Mouse (Mus musculus): ENCODE results near the gene Oosp1. TPM values are rescaled to one million over a fixed set of nuclear protein-coding genes. Genes with fewer than 3 reads are reported as not detected.

Oosp1 gene
- total RNA-seq, 1 experiment = not detected

GRCm38 (mm10) chr19:11649564-11649963 lies 41.4 kb downstream of the Oosp1 start:
- no peak overlapping the region for H3K4me3 ChIP-seq (ENCODE audit: insufficient read depth in 1 of 2, low read depth in 1 of 2, low read length in 2 of 2, poor library complexity in 1 of 2, severe bottlenecking in 1 of 2)
- no peak for DNase-seq (ENCODE audit: low read depth, low spot score)
- in situ Hi-C loops (cut with MboI; ENCODE audit: low sequenced_read_pairs in 2 of 2, unreplicated experiment in 2 of 2) = no loop called here
- TF ChIP-seq ZC3H11A (IDR thresholded peaks at IDR 0.05; ENCODE audit: borderline replicate concordance, low read depth, low read length) = no peak
- TF ChIP-seq ZNF384 (IDR thresholded peaks at IDR 0.05; ENCODE audit: low read depth, low read length) = no peak
- TF ChIP-seq CHD2 (IDR thresholded peaks at IDR 0.05; ENCODE audit: low read depth, low read length) = no peak
- TF ChIP-seq MAFK (IDR thresholded peaks at IDR 0.05; ENCODE audit: insufficient read depth, low read depth, low read length) = no peak
- TF ChIP-seq HCFC1 (IDR thresholded peaks at IDR 0.05; ENCODE audit: borderline replicate concordance, insufficient read depth, low read length) = no peak
- H3K27ac ChIP-seq (ENCODE audit: insufficient read depth, low read depth, low read length, poor library complexity, severe bottlenecking) = no peak overlapping the region
- H3K36me3 ChIP-seq (ENCODE audit: control insufficient read depth, insufficient read depth, low read length, poor library complexity, severe bottlenecking) = no peaks in the 10 kb centered on the region
- no peaks in the 10 kb centered on the region for H3K4me1 ChIP-seq (ENCODE audit: control insufficient read depth in 2 of 2, insufficient read depth in 2 of 2, low read length in 2 of 2, poor library complexity in 1 of 2)
- H3K9me3 ChIP-seq (ENCODE audit: control insufficient read depth, insufficient read depth, low read depth, low read length) = no peaks in the 10 kb centered on the region
- H3K9ac ChIP-seq (ENCODE audit: insufficient read depth, low read depth, low read length, poor library complexity, severe bottlenecking) = no peak overlapping the region

GRCm38 (mm10) chr19:11646166-11646565 lies 44.8 kb downstream of the Oosp1 start:
- H3K9me3 ChIP-seq (ENCODE audit: control insufficient read depth, insufficient read depth, low read depth, low read length) = no peaks in the 10 kb centered on the region
- in situ Hi-C loops (cut with MboI; ENCODE audit: low sequenced_read_pairs in 2 of 2, unreplicated experiment in 2 of 2) = no loop called here
- TF ChIP-seq MAFK (IDR thresholded peaks at IDR 0.05; ENCODE audit: insufficient read depth, low read depth, low read length) (no peak), HCFC1 (IDR thresholded peaks at IDR 0.05; ENCODE audit: borderline replicate concordance, insufficient read depth, low read length) (no peak), ZC3H11A (IDR thresholded peaks at IDR 0.05; ENCODE audit: borderline replicate concordance, low read depth, low read length) (no peak), CHD2 (IDR thresholded peaks at IDR 0.05; ENCODE audit: low read depth, low read length) (no peak), ZNF384 (IDR thresholded peaks at IDR 0.05; ENCODE audit: low read depth, low read length) (no peak)
- H3K9ac ChIP-seq (ENCODE audit: insufficient read depth, low read depth, low read length, poor library complexity, severe bottlenecking) = no peak overlapping the region
- H3K4me1 ChIP-seq (ENCODE audit: control insufficient read depth in 2 of 2, insufficient read depth in 2 of 2, low read length in 2 of 2, poor library complexity in 1 of 2) = no peaks in the 10 kb centered on the region
- no peak for DNase-seq (ENCODE audit: low read depth, low spot score)
- no peak overlapping the region for H3K27ac ChIP-seq (ENCODE audit: insufficient read depth, low read depth, low read length, poor library complexity, severe bottlenecking)
- no peak overlapping the region for H3K4me3 ChIP-seq (ENCODE audit: insufficient read depth in 1 of 2, low read depth in 1 of 2, low read length in 2 of 2, poor library complexity in 1 of 2, severe bottlenecking in 1 of 2)
- H3K36me3 ChIP-seq (ENCODE audit: control insufficient read depth, insufficient read depth, low read length, poor library complexity, severe bottlenecking) = no peaks in the 10 kb centered on the region

GRCm38 (mm10) chr19:11640732-11641131 lies 50.2 kb downstream of the Oosp1 start, which contains the start of gene Ms4a3:
Gene Ms4a3, minus strand, starts transcription at chr19:11640851.
- Histone ChIP-seq H3K4me1 (ENCODE audit: control insufficient read depth in 2 of 2, insufficient read depth in 2 of 2, low read length in 2 of 2, poor library complexity in 1 of 2) (no peaks in the 10 kb centered on the region), H3K9me3 (ENCODE audit: control insufficient read depth, insufficient read depth, low read depth, low read length) (no peaks in the 10 kb centered on the region), H3K4me3 (ENCODE audit: insufficient read depth in 1 of 2, low read depth in 1 of 2, low read length in 2 of 2, poor library complexity in 1 of 2, severe bottlenecking in 1 of 2) (no peak within 1 kb of the TSS), H3K9ac (ENCODE audit: insufficient read depth, low read depth, low read length, poor library complexity, severe bottlenecking) (no peak within 1 kb of the TSS), H3K36me3 (ENCODE audit: control insufficient read depth, insufficient read depth, low read length, poor library complexity, severe bottlenecking) (no peaks in the 10 kb centered on the region), H3K27ac (ENCODE audit: insufficient read depth, low read depth, low read length, poor library complexity, severe bottlenecking) (no peak within 1 kb of the TSS)
- in situ Hi-C loops (cut with MboI; ENCODE audit: low sequenced_read_pairs in 2 of 2, unreplicated experiment in 2 of 2) = no loop called here
- TF ChIP-seq ZC3H11A (IDR thresholded peaks at IDR 0.05; ENCODE audit: borderline replicate concordance, low read depth, low read length) = no peak
- no peak for TF ChIP-seq CHD2 (IDR thresholded peaks at IDR 0.05; ENCODE audit: low read depth, low read length)
- no peak for TF ChIP-seq MAFK (IDR thresholded peaks at IDR 0.05; ENCODE audit: insufficient read depth, low read depth, low read length)
- TF ChIP-seq HCFC1 (IDR thresholded peaks at IDR 0.05; ENCODE audit: borderline replicate concordance, insufficient read depth, low read length) = no peak
- no peak for TF ChIP-seq ZNF384 (IDR thresholded peaks at IDR 0.05; ENCODE audit: low read depth, low read length)
- no peak for DNase-seq (ENCODE audit: low read depth, low spot score)

GRCm38 (mm10) chr19:11639038-11639437 lies 51.9 kb downstream of the Oosp1 start:
- no peak for DNase-seq (ENCODE audit: low read depth, low spot score)
- no peak overlapping the region for H3K4me3 ChIP-seq (ENCODE audit: insufficient read depth in 1 of 2, low read depth in 1 of 2, low read length in 2 of 2, poor library complexity in 1 of 2, severe bottlenecking in 1 of 2)
- no peak overlapping the region for H3K9ac ChIP-seq (ENCODE audit: insufficient read depth, low read depth, low read length, poor library complexity, severe bottlenecking)
- no peak for TF ChIP-seq ZNF384 (IDR thresholded peaks at IDR 0.05; ENCODE audit: low read depth, low read length)
- no peak for TF ChIP-seq HCFC1 (IDR thresholded peaks at IDR 0.05; ENCODE audit: borderline replicate concordance, insufficient read depth, low read length)
- TF ChIP-seq MAFK (IDR thresholded peaks at IDR 0.05; ENCODE audit: insufficient read depth, low read depth, low read length) = no peak
- no peak for TF ChIP-seq CHD2 (IDR thresholded peaks at IDR 0.05; ENCODE audit: low read depth, low read length)
- TF ChIP-seq ZC3H11A (IDR thresholded peaks at IDR 0.05; ENCODE audit: borderline replicate concordance, low read depth, low read length) = no peak
- H3K36me3 ChIP-seq (ENCODE audit: control insufficient read depth, insufficient read depth, low read length, poor library complexity, severe bottlenecking) = no peaks in the 10 kb centered on the region
- no peaks in the 10 kb centered on the region for H3K4me1 ChIP-seq (ENCODE audit: control insufficient read depth in 2 of 2, insufficient read depth in 2 of 2, low read length in 2 of 2, poor library complexity in 1 of 2)
- no peak overlapping the region for H3K27ac ChIP-seq (ENCODE audit: insufficient read depth, low read depth, low read length, poor library complexity, severe bottlenecking)
- H3K9me3 ChIP-seq (ENCODE audit: control insufficient read depth, insufficient read depth, low read depth, low read length) = no peaks in the 10 kb centered on the region
- in situ Hi-C loops (cut with MboI; ENCODE audit: low sequenced_read_pairs in 2 of 2, unreplicated experiment in 2 of 2) = no loop called here

- DNase-seq (ENCODE audit: low read depth, low spot score) = no peak
- Histone ChIP-seq H3K4me1 (ENCODE audit: control insufficient read depth in 2 of 2, insufficient read depth in 2 of 2, low read length in 2 of 2, poor library complexity in 1 of 2) (no peaks in the 10 kb centered on the region), H3K4me3 (ENCODE audit: insufficient read depth in 1 of 2, low read depth in 1 of 2, low read length in 2 of 2, poor library complexity in 1 of 2, severe bottlenecking in 1 of 2) (no peak overlapping the region), H3K27ac (ENCODE audit: insufficient read depth, low read depth, low read length, poor library complexity, severe bottlenecking) (no peak overlapping the region), H3K9me3 (ENCODE audit: control insufficient read depth, insufficient read depth, low read depth, low read length) (no peaks in the 10 kb centered on the region), H3K36me3 (ENCODE audit: control insufficient read depth, insufficient read depth, low read length, poor library complexity, severe bottlenecking) (no peaks in the 10 kb centered on the region), H3K9ac (ENCODE audit: insufficient read depth, low read depth, low read length, poor library complexity, severe bottlenecking) (no peak overlapping the region)
- in situ Hi-C loops (cut with MboI; ENCODE audit: low sequenced_read_pairs in 2 of 2, unreplicated experiment in 2 of 2) = no loop called here
- TF ChIP-seq CHD2 (IDR thresholded peaks at IDR 0.05; ENCODE audit: low read depth, low read length) = no peak
- no peak for TF ChIP-seq ZC3H11A (IDR thresholded peaks at IDR 0.05; ENCODE audit: borderline replicate concordance, low read depth, low read length)
- no peak for TF ChIP-seq HCFC1 (IDR thresholded peaks at IDR 0.05; ENCODE audit: borderline replicate concordance, insufficient read depth, low read length)
- no peak for TF ChIP-seq MAFK (IDR thresholded peaks at IDR 0.05; ENCODE audit: insufficient read depth, low read depth, low read length)
- no peak for TF ChIP-seq ZNF384 (IDR thresholded peaks at IDR 0.05; ENCODE audit: low read depth, low read length)
These were observed 55.4 kb downstream of the Oosp1 start for GRCm38 (mm10) chr19:11635572-11635971.
